Mouse (Mus musculus) forebrain, embryonic 15.5 days (tissue): ENCODE measurements around the gene Gm20924. TPM values are rescaled to one million over a fixed set of nuclear protein-coding genes. Genes with fewer than 3 reads are reported as not detected.
"Not testable (repeated sequence)": the region's sequence is repeated elsewhere in the genome, so short reads cannot be mapped to it uniquely, and the experiment has no call there.

Experiments
- ATAC-seq: fragments of 200-750 bp; cut with Nextera tagmentation; replicated peaks from 2 replicates; pipeline ENCODE4 v1.8.0; 2017; ENCODE audit warnings: mild to moderate bottlenecking, moderate TSS enrichment, moderate library complexity
- H3K27ac ChIP-seq: fragments of 300-500 bp; sonication (generic); replicated peaks from 2 replicates; pipeline ENCODE4 v1.5.1; 2015; ENCODE audit warnings: mild to moderate bottlenecking, inconsistent platforms
- H3K27me3 ChIP-seq: fragments of 300-500 bp; sonication (generic); 2 replicates; pipeline ENCODE4 v1.6.1; 2015; ENCODE audit warnings: inconsistent platforms
- H3K36me3 ChIP-seq: fragments of 300-500 bp; sonication (generic); 2 replicates; pipeline ENCODE4 v1.6.1; 2015; ENCODE audit warnings: mild to moderate bottlenecking, inconsistent platforms
- H3K4me1 ChIP-seq: fragments of 300-500 bp; sonication (generic); 2 replicates; pipeline ENCODE4 v1.6.1; 2015; ENCODE audit warnings: inconsistent platforms
- H3K4me2 ChIP-seq: fragments of 300-500 bp; sonication (generic); replicated peaks from 2 replicates; pipeline ENCODE4 v1.6.1; 2015; ENCODE audit warnings: mild to moderate bottlenecking, inconsistent platforms
- H3K4me3 ChIP-seq: fragments of 300-500 bp; sonication (generic); 2 replicates; pipeline ENCODE4 v1.5.1; 2015; ENCODE audit warnings: mild to moderate bottlenecking, inconsistent platforms
- H3K9ac ChIP-seq: fragments of 300-500 bp; sonication (generic); replicated peaks from 2 replicates; pipeline ENCODE4 v1.6.1; 2015; ENCODE audit warnings: mild to moderate bottlenecking, inconsistent platforms
- H3K9me3 ChIP-seq: fragments of 300-500 bp; sonication (generic); 2 replicates; pipeline ENCODE4 v1.6.1; 2016; ENCODE audit warnings: inconsistent platforms
- WGBS: fragments of 180-500 bp; shearing (Covaris S2); methylation state at CpG from one replicate; pipeline ENCODE4 v1.1.7; 2015; ENCODE audit warnings: mixed read lengths; 5-methylcytosine and 5-hydroxymethylcytosine counted together
- polyA plus RNA-seq: library from polyadenylated mRNA; unstranded; fragments of >200 nt; fragmentation: Nextera tagmentation; extraction: Ambion mirVana; gene quantifications from 2 replicates; pipeline ENCODE4 v1.2.1, GENCODE M21; 2015

Gene Gm20924
- polyA plus RNA-seq: not detected in 2 replicates

GRCm38 (mm10) chrY:65207427-65207826 lies at the start of gene Gm20924:
Gene Gm20924, minus strand, starts transcription at chrY:65207527.
- not testable (repeated sequence) for H3K9me3 ChIP-seq, H3K27ac ChIP-seq, ATAC-seq, H3K27me3 ChIP-seq, H3K36me3 ChIP-seq, H3K4me1 ChIP-seq, H3K4me3 ChIP-seq, H3K9ac ChIP-seq, H3K4me2 ChIP-seq
- no CpG with 5 or more reads among the region's 4 CpGs for WGBS

Other genes starting within 250 kb of the Gm20924 start
- gene Gm20736, start 170.2 kb upstream of the Gm20924 start, polyA plus RNA-seq: not detected in 2 replicates